Mouse (Mus musculus): ENCODE data around the gene Nrf1. TPM values are rescaled to one million over a fixed set of nuclear protein-coding genes. Genes with fewer than 3 reads are reported as not detected.
A peak's percentile ranks its signal among the peaks of the same experiment; 100 is the strongest.

The Nrf1 gene
- polyA plus RNA-seq, 1 experiment from 2014 or later: 54.6 TPM

DNA sequence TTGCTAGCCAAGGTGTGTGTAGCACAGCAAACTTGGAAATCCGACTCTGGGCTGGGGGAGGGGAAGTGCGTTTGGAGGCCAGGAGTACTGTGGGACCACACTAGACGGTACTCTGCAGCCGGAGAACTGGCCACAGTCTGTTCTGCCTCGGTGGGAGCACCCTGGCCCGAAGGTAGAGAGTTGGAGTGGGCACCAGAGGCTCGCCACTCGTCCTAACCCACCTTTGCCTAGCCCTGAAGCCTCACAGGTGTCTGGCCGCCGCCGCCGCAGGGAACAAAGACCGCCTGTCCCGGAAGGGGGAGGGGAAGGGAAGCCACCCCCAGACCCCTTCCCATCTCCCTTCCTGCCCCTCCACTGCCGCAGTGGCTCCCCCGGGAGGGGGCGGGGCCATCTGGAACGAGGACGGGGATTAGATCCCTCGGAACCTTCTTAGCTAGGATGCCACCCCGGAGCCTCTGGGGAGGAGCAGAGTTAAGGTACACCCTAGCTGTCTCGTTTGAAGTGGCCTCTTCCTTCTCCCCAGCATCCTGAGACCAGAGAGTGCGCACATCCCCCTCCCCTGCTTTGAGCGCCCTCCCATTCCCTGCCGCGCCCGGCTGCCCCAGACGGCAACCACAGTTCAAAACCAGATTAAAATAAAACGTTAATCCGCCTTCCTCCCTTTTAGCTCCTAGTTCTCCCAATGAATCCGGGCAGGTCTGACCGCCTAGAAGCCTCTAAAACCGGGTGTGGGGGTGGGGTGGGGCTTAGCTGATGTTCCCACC, 126.9 kb downstream of the Nrf1 start:
- H3K4me1 ChIP-seq (replicated peaks; ENCODE audit: control insufficient read depth, insufficient read depth, low read length): peaks cover 37% of the 10 kb centered on the region
- no peak overlapping the region for H3K9ac ChIP-seq (replicated peaks; ENCODE audit: low read depth, low read length)
- no peaks in the 10 kb centered on the region for H3K9me3 ChIP-seq (ENCODE audit: control insufficient read depth, low read length)
- 0 out of 2 replicates have a peak, but pooled peaks have one; percentile 5 for ATAC-seq
- peak overlapping the region; percentile 22; the same call in 1 of the 2 replicates for H3K4me3 ChIP-seq (replicated peaks; ENCODE audit: low read length)
- peaks cover 73% of the 10 kb centered on the region for H3K27me3 ChIP-seq (replicated peaks; ENCODE audit: control insufficient read depth, insufficient read depth, low read length)
- WGBS: under 1% methylated on average over 33 of the region's 33 CpGs
- H3K27ac ChIP-seq (ENCODE audit: low read length): no peak overlapping the region
- peak overlapping the region; percentile 34 for H3K4me2 ChIP-seq (ENCODE audit: low read length)
- H3K36me3 ChIP-seq (ENCODE audit: control insufficient read depth, insufficient read depth): no peaks in the 10 kb centered on the region

DNA sequence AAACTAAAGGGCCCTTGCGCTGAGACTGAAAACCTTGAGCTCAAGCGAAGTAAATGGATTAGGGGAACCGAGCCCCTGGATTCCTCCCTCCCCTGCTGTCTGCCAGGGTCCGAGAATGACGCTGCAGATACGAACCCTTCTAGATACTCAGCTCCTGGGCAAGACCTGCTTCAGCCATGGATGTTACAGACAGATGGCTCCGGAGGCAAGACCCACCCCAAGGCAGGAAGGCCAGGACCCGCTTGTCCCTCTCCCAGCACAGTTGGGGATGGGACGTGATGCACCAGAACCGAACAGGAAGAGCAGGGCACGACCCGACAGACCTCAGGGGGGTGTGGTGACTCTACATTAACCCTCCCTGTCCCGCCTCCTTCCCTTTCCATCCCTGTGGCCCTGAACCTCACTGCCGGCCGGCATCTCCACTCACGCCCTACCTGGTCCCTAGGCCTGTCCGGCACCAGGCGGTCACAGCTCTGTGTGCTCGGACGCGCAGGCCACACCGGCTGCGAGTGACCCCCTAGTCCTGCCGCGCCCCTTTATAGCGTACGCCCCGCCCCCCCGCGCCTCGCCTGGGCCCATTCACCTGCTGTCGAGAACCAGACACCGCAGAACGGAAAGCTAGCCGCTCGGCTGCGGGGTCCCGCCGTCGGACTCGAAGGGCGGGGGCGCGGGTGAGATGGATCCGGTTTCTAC, 127.6 kb downstream of the Nrf1 start:
- under 1% methylated on average over 42 of the region's 45 CpGs for WGBS
- Histone ChIP-seq H3K36me3 (ENCODE audit: control insufficient read depth, insufficient read depth) (no peaks in the 10 kb centered on the region), H3K4me2 (ENCODE audit: low read length) (peak overlapping the region; percentile 19), H3K9me3 (ENCODE audit: control insufficient read depth, low read length) (no peaks in the 10 kb centered on the region), H3K27ac (ENCODE audit: low read length) (no peak overlapping the region), H3K4me1 (replicated peaks; ENCODE audit: control insufficient read depth, insufficient read depth, low read length) (peaks cover 38% of the 10 kb centered on the region), H3K27me3 (replicated peaks; ENCODE audit: control insufficient read depth, insufficient read depth, low read length) (peaks cover 78% of the 10 kb centered on the region), H3K4me3 (replicated peaks; ENCODE audit: low read length) (peak overlapping the region; percentile 5; the same call in 1 of the 2 replicates), H3K9ac (replicated peaks; ENCODE audit: low read depth, low read length) (no peak overlapping the region)
- no peak for ATAC-seq

DNA sequence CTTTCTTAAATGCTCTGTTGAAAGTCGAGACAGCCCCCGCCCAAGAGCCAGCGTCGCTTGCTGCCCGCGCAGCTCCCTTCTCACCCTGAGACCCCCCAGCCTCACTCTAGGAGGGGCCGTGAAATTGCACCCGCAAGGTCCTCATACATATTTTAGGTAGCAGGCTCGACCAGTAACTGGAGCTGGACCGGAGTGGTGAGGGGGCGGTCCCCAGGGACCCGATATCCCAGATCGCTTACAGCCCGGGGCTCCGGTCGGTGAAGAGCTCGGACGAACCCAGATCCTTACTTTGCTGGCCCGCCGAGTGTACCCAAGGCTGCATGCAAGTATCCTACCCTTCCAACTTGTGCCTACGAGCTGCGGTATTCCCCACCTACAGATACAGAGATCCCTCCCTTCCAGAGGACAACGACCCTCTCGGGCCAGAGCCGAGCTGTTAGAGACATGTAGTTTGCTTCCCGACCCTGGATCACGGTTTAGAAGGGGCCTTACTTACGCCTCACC, 128.2 kb downstream of the Nrf1 start:
- Histone ChIP-seq H3K4me1 (replicated peaks; ENCODE audit: control insufficient read depth, insufficient read depth, low read length) (peaks cover 38% of the 10 kb centered on the region), H3K4me2 (ENCODE audit: low read length) (peak overlapping the region; percentile 19), H3K27me3 (replicated peaks; ENCODE audit: control insufficient read depth, insufficient read depth, low read length) (peaks cover 78% of the 10 kb centered on the region), H3K9ac (replicated peaks; ENCODE audit: low read depth, low read length) (no peak overlapping the region), H3K4me3 (replicated peaks; ENCODE audit: low read length) (no peak overlapping the region), H3K36me3 (ENCODE audit: control insufficient read depth, insufficient read depth) (no peaks in the 10 kb centered on the region), H3K9me3 (ENCODE audit: control insufficient read depth, low read length) (no peaks in the 10 kb centered on the region), H3K27ac (ENCODE audit: low read length) (no peak overlapping the region)
- ATAC-seq: no peak
- under 1% methylated on average over 28 of the region's 28 CpGs for WGBS

DNA sequence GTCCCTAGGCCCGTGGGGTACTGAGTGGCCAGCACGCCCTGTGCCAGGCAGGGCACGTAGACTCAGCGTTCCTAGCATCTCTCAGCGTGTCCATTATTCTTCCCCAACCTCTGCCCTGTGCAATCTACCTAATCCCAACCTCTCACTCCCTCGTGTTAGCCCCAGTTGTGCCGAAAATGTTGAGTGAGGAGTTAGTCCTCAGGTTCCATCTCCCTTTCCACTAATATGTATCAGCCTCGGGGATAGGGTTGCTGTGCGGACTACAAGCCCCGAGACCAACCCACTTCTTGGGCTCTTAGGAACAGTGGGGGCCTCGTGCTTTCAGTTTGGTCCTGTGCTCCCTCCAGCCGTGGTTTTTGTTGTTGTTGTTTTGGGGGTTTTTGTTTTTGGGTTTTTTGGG, 128.7 kb downstream of the Nrf1 start:
- WGBS: 3% methylated on average over 12 of the region's 12 CpGs
- Histone ChIP-seq H3K4me1 (replicated peaks; ENCODE audit: control insufficient read depth, insufficient read depth, low read length) (peaks cover 38% of the 10 kb centered on the region), H3K9me3 (ENCODE audit: control insufficient read depth, low read length) (no peaks in the 10 kb centered on the region), H3K36me3 (ENCODE audit: control insufficient read depth, insufficient read depth) (no peaks in the 10 kb centered on the region), H3K27me3 (replicated peaks; ENCODE audit: control insufficient read depth, insufficient read depth, low read length) (peaks cover 76% of the 10 kb centered on the region), H3K27ac (ENCODE audit: low read length) (no peak overlapping the region), H3K4me3 (replicated peaks; ENCODE audit: low read length) (no peak overlapping the region), H3K4me2 (ENCODE audit: low read length) (no peak overlapping the region), H3K9ac (replicated peaks; ENCODE audit: low read depth, low read length) (no peak overlapping the region)
- ATAC-seq: no peak

DNA sequence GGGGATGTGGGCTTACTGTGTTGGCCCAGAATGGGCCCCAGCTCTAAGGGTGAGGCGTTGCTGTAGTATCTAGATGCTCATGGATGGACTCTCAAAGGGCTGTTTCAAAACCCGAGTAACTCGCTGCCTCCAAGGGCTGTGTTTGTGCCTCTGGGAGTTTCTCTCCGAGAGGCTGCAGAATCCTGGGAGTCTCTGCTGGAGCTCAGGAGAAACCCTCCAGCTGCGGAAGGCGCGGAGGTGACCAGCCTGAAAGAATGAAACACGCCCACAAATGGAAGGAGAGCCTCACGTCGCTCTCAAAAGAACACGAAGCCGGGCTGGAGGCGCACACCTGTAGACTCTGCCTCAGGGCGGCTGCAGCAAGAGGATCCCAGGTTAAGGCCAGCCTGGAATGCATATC, 129.5 kb downstream of the Nrf1 start:
- H3K9me3 ChIP-seq (ENCODE audit: control insufficient read depth, low read length): no peaks in the 10 kb centered on the region
- H3K9ac ChIP-seq (replicated peaks; ENCODE audit: low read depth, low read length): no peak overlapping the region
- under 1% methylated on average over 14 of the region's 14 CpGs for WGBS
- H3K4me2 ChIP-seq (ENCODE audit: low read length): no peak overlapping the region
- no peak overlapping the region for H3K4me3 ChIP-seq (replicated peaks; ENCODE audit: low read length)
- no peaks in the 10 kb centered on the region for H3K36me3 ChIP-seq (ENCODE audit: control insufficient read depth, insufficient read depth)
- peaks cover 69% of the 10 kb centered on the region for H3K27me3 ChIP-seq (replicated peaks; ENCODE audit: control insufficient read depth, insufficient read depth, low read length)
- peaks cover 38% of the 10 kb centered on the region for H3K4me1 ChIP-seq (replicated peaks; ENCODE audit: control insufficient read depth, insufficient read depth, low read length)
- no peak for ATAC-seq
- H3K27ac ChIP-seq (ENCODE audit: low read length): no peak overlapping the region

DNA sequence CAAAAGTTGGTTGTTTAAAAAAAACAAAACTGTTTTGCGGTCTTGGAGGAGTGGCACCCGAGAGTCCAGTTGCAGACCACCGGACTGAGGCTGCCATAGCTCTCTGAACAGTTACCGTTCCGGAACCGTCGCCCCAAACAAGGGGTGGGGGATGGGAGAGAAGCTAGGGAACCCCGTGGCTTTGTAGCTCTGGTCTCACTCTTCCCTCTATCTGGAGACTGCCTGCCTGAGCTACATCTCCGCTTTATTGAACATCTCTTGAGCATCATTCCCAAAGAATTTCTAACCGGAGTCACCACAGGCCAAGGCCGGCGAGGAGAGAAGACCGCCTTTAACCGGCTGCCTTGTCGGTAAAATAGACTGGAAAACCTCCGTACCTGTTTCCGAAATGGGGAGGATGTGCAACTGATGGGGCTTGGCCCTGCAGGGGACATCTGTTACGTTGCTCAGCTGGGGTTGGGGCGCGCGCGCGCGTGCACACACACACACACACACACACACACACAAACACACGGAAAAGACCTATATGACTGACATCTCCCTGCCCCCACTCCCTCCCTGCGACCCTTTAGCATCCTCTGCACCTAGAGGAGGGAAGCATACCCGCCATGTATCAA, 130.3 kb downstream of the Nrf1 start:
- Histone ChIP-seq H3K27me3 (replicated peaks; ENCODE audit: control insufficient read depth, insufficient read depth, low read length) (peaks cover 62% of the 10 kb centered on the region), H3K9me3 (ENCODE audit: control insufficient read depth, low read length) (no peaks in the 10 kb centered on the region), H3K4me1 (replicated peaks; ENCODE audit: control insufficient read depth, insufficient read depth, low read length) (peaks cover 33% of the 10 kb centered on the region), H3K9ac (replicated peaks; ENCODE audit: low read depth, low read length) (no peak overlapping the region), H3K36me3 (ENCODE audit: control insufficient read depth, insufficient read depth) (no peaks in the 10 kb centered on the region), H3K4me2 (ENCODE audit: low read length) (no peak overlapping the region), H3K4me3 (replicated peaks; ENCODE audit: low read length) (no peak overlapping the region), H3K27ac (ENCODE audit: low read length) (no peak overlapping the region)
- WGBS: 1% methylated on average over 27 of the region's 27 CpGs
- ATAC-seq: no peak

DNA sequence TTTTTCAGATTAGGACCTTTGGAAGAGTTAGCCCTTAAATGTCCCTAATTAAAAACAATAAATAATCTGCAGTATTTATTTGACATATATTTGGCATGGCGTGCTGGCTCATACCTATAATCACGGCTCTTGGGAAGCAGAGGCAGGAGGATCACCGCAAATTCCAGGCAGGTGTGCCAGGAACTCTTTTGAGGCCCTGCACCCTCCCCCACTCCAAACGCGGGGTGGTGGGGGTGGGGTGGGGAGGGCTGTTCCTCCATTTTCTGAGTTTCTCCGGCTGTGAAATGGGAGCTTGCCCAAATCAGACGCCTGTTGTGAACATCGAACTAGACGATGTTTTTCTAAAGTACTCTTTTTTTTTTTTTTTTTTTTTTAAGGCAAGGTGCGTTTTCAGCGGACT, 131.3 kb downstream of the Nrf1 start:
- no peak overlapping the region for H3K4me2 ChIP-seq (ENCODE audit: low read length)
- H3K36me3 ChIP-seq (ENCODE audit: control insufficient read depth, insufficient read depth): no peaks in the 10 kb centered on the region
- H3K9ac ChIP-seq (replicated peaks; ENCODE audit: low read depth, low read length): no peak overlapping the region
- no peaks in the 10 kb centered on the region for H3K9me3 ChIP-seq (ENCODE audit: control insufficient read depth, low read length)
- H3K27ac ChIP-seq (ENCODE audit: low read length): no peak overlapping the region
- H3K4me3 ChIP-seq (replicated peaks; ENCODE audit: low read length): no peak overlapping the region
- peaks cover 24% of the 10 kb centered on the region for H3K4me1 ChIP-seq (replicated peaks; ENCODE audit: control insufficient read depth, insufficient read depth, low read length)
- WGBS: 17% methylated on average over 11 of the region's 11 CpGs
- H3K27me3 ChIP-seq (replicated peaks; ENCODE audit: control insufficient read depth, insufficient read depth, low read length): peaks cover 53% of the 10 kb centered on the region
- ATAC-seq: no peak

DNA sequence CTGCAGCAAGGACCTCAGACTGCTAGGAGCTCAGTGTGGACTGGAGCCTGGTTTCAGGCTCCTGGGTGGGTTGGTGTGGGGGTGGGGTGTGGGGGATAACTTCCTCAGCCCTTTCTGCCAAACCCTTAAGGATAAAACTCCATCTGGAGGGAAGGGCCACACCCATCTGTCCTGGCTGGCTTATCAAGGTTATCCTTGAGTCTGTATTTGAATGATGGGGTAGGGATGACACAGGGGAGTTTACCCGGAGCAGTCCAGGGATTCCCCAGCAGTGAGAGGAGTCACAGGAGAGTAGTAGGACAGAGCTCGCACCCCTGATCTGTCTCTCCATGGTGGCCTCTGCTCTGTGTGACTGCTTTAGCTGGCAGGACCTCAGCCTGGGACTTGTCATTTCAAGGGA, 132.5 kb downstream of the Nrf1 start:
- Histone ChIP-seq H3K4me3 (replicated peaks; ENCODE audit: low read length) (no peak overlapping the region), H3K4me1 (replicated peaks; ENCODE audit: control insufficient read depth, insufficient read depth, low read length) (peaks cover 16% of the 10 kb centered on the region), H3K9ac (replicated peaks; ENCODE audit: low read depth, low read length) (no peak overlapping the region), H3K4me2 (ENCODE audit: low read length) (no peak overlapping the region), H3K27ac (ENCODE audit: low read length) (no peak overlapping the region), H3K9me3 (ENCODE audit: control insufficient read depth, low read length) (no peaks in the 10 kb centered on the region), H3K36me3 (ENCODE audit: control insufficient read depth, insufficient read depth) (no peaks in the 10 kb centered on the region), H3K27me3 (replicated peaks; ENCODE audit: control insufficient read depth, insufficient read depth, low read length) (peaks cover 43% of the 10 kb centered on the region)
- no peak for ATAC-seq
- 34% methylated on average over 2 of the region's 2 CpGs for WGBS

DNA sequence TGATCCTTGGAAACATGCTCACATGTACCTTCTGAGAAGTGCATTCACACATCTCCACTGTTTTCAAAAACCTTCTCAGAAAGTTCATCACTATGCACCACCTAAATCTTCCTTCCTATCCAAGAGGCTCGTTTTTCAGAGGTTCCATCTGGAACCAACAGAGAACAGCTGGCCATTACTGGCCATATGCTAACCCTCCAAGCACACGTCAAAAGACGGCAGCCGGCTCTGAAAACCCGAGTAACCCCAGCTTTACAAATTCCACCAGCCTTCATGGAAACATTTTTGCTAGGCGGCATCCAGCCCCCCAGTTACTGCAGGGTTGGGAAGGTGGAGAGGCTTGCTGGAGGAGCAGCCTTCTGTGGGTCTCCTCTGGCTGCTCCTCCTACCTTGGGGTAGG, 134.2 kb downstream of the Nrf1 start:
- no peak for ATAC-seq
- H3K4me3 ChIP-seq (replicated peaks; ENCODE audit: low read length): no peak overlapping the region
- 0 out of 2 replicates have a peak, but pooled peaks cover 8% of the 10 kb centered on the region for H3K4me1 ChIP-seq (replicated peaks; ENCODE audit: control insufficient read depth, insufficient read depth, low read length)
- no peaks in the 10 kb centered on the region for H3K36me3 ChIP-seq (ENCODE audit: control insufficient read depth, insufficient read depth)
- H3K9ac ChIP-seq (replicated peaks; ENCODE audit: low read depth, low read length): no peak overlapping the region
- no peak overlapping the region for H3K27ac ChIP-seq (ENCODE audit: low read length)
- no peak overlapping the region for H3K4me2 ChIP-seq (ENCODE audit: low read length)
- H3K9me3 ChIP-seq (ENCODE audit: control insufficient read depth, low read length): no peaks in the 10 kb centered on the region
- 47% methylated on average over 6 of the region's 6 CpGs for WGBS
- H3K27me3 ChIP-seq (replicated peaks; ENCODE audit: control insufficient read depth, insufficient read depth, low read length): peaks cover 33% of the 10 kb centered on the region

Data from forebrain, embryonic 16.5 days (tissue).